Mouse (Mus musculus) liver, embryonic 13.5 days (tissue): ENCODE measurements around the gene Acbd4. TPM values are rescaled to one million over a fixed set of nuclear protein-coding genes. Genes with fewer than 3 reads are reported as not detected.

Source experiments
- ATAC-seq: fragments of 200-750 bp; cut with Nextera tagmentation; 2 replicates; pipeline ENCODE4 v1.8.0; 2017; ENCODE audit warnings: low read depth, mild to moderate bottlenecking, moderate number of reproducible peaks, moderate library complexity
- DNase-seq: peaks from one replicate; pipeline ENCODE4 v3.0.0; 2022
- H3K27ac ChIP-seq: fragments of 300-500 bp; sonication (generic); 2 replicates; pipeline ENCODE4 v1.5.1; 2015; ENCODE audit warnings: moderate library complexity, mild to moderate bottlenecking, inconsistent platforms
- H3K27me3 ChIP-seq: fragments of 300-500 bp; sonication (generic); 2 replicates; pipeline ENCODE4 v1.6.1; 2015; ENCODE audit warnings: mild to moderate bottlenecking, inconsistent platforms
- H3K36me3 ChIP-seq: fragments of 300-500 bp; sonication (generic); 2 replicates; pipeline ENCODE4 v1.6.1; 2015; ENCODE audit warnings: mild to moderate bottlenecking, inconsistent platforms
- H3K4me1 ChIP-seq: fragments of 300-500 bp; sonication (generic); replicated peaks from 2 replicates; pipeline ENCODE4 v1.6.1; 2015; ENCODE audit warnings: inconsistent platforms
- H3K4me2 ChIP-seq: fragments of 300-500 bp; sonication (generic); 2 replicates; pipeline ENCODE4 v1.6.1; 2015; ENCODE audit warnings: inconsistent platforms, mild to moderate bottlenecking, moderate library complexity
- H3K4me3 ChIP-seq: fragments of 300-500 bp; sonication (generic); replicated peaks from 2 replicates; pipeline ENCODE4 v1.5.1; 2015; ENCODE audit warnings: mild to moderate bottlenecking, inconsistent platforms
- H3K9ac ChIP-seq: fragments of 300-500 bp; sonication (generic); 2 replicates; pipeline ENCODE4 v1.6.1; 2015; ENCODE audit warnings: mild to moderate bottlenecking, inconsistent platforms
- H3K9me3 ChIP-seq: fragments of 300-500 bp; sonication (generic); replicated peaks from 2 replicates; pipeline ENCODE4 v1.6.1; 2016; ENCODE audit warnings: inconsistent platforms
- WGBS: fragments of 180-500 bp; shearing (Covaris S2); methylation state at CpG from one replicate; pipeline ENCODE4 v1.1.7; 2015; ENCODE audit not compliant: insufficient replicate concordance; 5-methylcytosine and 5-hydroxymethylcytosine counted together
- polyA plus RNA-seq: library from polyadenylated mRNA; unstranded; fragments of >200 nt; fragmentation: Nextera tagmentation; extraction: Ambion mirVana; gene quantifications from 2 replicates; pipeline ENCODE4 v1.2.1, GENCODE M21; 2015

Gene Acbd4
- polyA plus RNA-seq, 1 experiment from 2014 or later, result 62.2 TPM

GRCm38 (mm10) chr11:103093862-103094833 is 7.3 kb upstream of the Acbd4 start:
- Histone ChIP-seq H3K9ac (no peak overlapping the region), H3K4me3 (no peak overlapping the region), H3K9me3 (no peaks in the 10 kb centered on the region), H3K27ac (no peak overlapping the region), H3K36me3 (no peaks in the 10 kb centered on the region), H3K4me1 (peaks cover 10% of the 10 kb centered on the region), H3K27me3 (peaks cover 19% of the 10 kb centered on the region), H3K4me2 (no peak overlapping the region)
- no peak for DNase-seq
- 53% methylated on average over 20 of the region's 20 CpGs for WGBS
- no peak for ATAC-seq

- Histone ChIP-seq H3K36me3 (no peaks in the 10 kb centered on the region), H3K9ac (no peak overlapping the region), H3K27ac (no peak overlapping the region), H3K4me1 (peaks cover 10% of the 10 kb centered on the region), H3K4me3 (no peak overlapping the region), H3K9me3 (no peaks in the 10 kb centered on the region), H3K4me2 (no peak overlapping the region), H3K27me3 (peaks cover 29% of the 10 kb centered on the region)
- 72% methylated on average over 9 of the region's 9 CpGs for WGBS
- DNase-seq, result no peak
- ATAC-seq, result no peak
Observed at GRCm38 (mm10) chr11:103095107-103095670, 6.3 kb upstream of the Acbd4 start.

DNA sequence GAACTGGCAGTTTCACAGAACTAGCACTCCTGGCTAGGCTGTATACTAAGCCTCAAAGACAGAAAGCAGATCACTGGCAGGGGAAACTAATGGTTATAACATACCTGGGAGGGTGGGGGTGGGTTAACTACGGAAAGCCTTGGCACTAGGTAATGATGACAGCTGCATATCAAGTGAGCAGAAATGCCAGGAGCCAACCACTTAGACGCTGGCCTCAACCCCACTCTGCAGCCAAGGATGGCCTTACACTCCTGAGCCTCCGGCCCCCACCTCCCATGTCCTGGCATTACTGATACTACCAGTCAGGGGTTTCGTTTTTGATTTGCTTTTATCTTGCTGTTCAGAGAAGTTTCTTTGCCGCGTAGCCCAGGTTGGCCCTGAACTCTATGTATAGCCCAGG is 5.7 kb upstream of the Acbd4 start:
- Histone ChIP-seq H3K4me2 (no peak overlapping the region), H3K9me3 (no peaks in the 10 kb centered on the region), H3K4me3 (no peak overlapping the region), H3K36me3 (no peaks in the 10 kb centered on the region), H3K4me1 (peaks cover 10% of the 10 kb centered on the region), H3K27ac (no peak overlapping the region), H3K27me3 (peaks cover 35% of the 10 kb centered on the region), H3K9ac (no peak overlapping the region)
- no peak for DNase-seq
- 77% methylated on average over 6 of the region's 6 CpGs for WGBS
- ATAC-seq, result no peak

GRCm38 (mm10) chr11:103096979-103097894 is 4.2 kb upstream of the Acbd4 start:
- no peak overlapping the region for H3K27ac ChIP-seq
- H3K9ac ChIP-seq, result no peak overlapping the region
- H3K9me3 ChIP-seq, result no peaks in the 10 kb centered on the region
- peaks cover 24% of the 10 kb centered on the region for H3K4me1 ChIP-seq
- no peaks in the 10 kb centered on the region for H3K36me3 ChIP-seq
- H3K4me2 ChIP-seq, result no peak overlapping the region
- DNase-seq (no peak), ATAC-seq (no peak)
- H3K27me3 ChIP-seq, result peaks cover 49% of the 10 kb centered on the region
- H3K4me3 ChIP-seq, result no peak overlapping the region
- 34% methylated on average over 22 of the region's 22 CpGs for WGBS

- Histone ChIP-seq H3K9ac (no peak overlapping the region), H3K4me3 (no peak overlapping the region), H3K9me3 (no peaks in the 10 kb centered on the region), H3K4me1 (peaks cover 34% of the 10 kb centered on the region), H3K4me2 (no peak overlapping the region), H3K27me3 (peaks cover 51% of the 10 kb centered on the region), H3K27ac (no peak overlapping the region), H3K36me3 (no peaks in the 10 kb centered on the region)
- WGBS, result 79% methylated on average over 11 of the region's 11 CpGs
- ATAC-seq (no peak), DNase-seq (no peak)
Observed at GRCm38 (mm10) chr11:103098531-103099190, 2.8 kb upstream of the Acbd4 start.

GRCm38 (mm10) chr11:103099352-103099940 is 2.0 kb upstream of the Acbd4 start:
- 61% methylated on average over 12 of the region's 12 CpGs for WGBS
- H3K27me3 ChIP-seq, result peaks cover 51% of the 10 kb centered on the region
- H3K9me3 ChIP-seq, result no peaks in the 10 kb centered on the region
- no peak overlapping the region for H3K9ac ChIP-seq
- no peak overlapping the region for H3K4me2 ChIP-seq
- H3K4me1 ChIP-seq, result peaks cover 36% of the 10 kb centered on the region
- no peak for ATAC-seq
- H3K27ac ChIP-seq, result no peak overlapping the region
- H3K4me3 ChIP-seq, result no peak overlapping the region
- H3K36me3 ChIP-seq, result no peaks in the 10 kb centered on the region
- no peak for DNase-seq

GRCm38 (mm10) chr11:103100361-103100760 is 1.1 kb upstream of the Acbd4 start:
- Histone ChIP-seq H3K4me3 (no peak overlapping the region), H3K9ac (no peak overlapping the region), H3K27me3 (peaks cover 51% of the 10 kb centered on the region), H3K4me2 (no peak overlapping the region), H3K9me3 (no peaks in the 10 kb centered on the region), H3K36me3 (peaks cover 6% of the 10 kb centered on the region), H3K4me1 (peaks cover 45% of the 10 kb centered on the region), H3K27ac (no peak overlapping the region)
- ATAC-seq (no peak), DNase-seq (no peak)
- 53% methylated on average over 8 of the region's 8 CpGs for WGBS

DNA sequence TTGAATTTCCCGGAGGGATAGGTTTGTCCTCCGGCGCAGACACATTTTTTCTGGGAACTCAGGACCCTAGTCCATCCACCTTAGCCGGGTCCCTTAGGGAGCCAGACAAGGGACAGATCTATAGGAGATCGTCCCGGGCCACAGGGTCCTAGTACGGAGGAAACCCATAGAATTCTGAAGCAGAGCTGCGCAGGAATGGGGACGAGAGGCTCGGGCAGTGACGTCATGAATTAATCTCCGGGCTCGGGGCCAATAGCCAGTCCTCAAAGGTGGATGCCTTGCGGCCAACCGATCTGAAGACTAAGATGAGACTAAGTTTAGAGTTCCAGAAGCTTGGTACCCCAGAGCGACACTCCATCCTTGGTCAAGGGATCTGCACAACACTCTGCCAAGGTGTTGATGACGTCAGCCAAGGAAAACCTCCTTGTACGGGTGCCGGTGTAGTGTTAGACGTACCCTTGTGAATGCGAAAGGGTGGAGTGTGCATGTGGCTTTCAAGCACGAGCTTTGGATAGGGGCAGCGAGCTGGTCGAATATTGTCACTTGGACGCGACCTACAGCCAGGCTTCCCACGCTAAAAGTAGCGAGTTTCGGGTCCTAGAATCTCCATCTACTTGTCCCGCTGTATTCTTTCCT is 502 bp downstream of the Acbd4 start:
- Histone ChIP-seq H3K36me3 (peaks cover 19% of the 10 kb centered on the region), H3K27me3 (peaks cover 50% of the 10 kb centered on the region), H3K4me2 (peak overlapping the region; percentile 89), H3K4me1 (peaks cover 61% of the 10 kb centered on the region), H3K4me3 (peak overlapping the region; percentile 78), H3K9me3 (no peaks in the 10 kb centered on the region), H3K27ac (peak overlapping the region; percentile 68), H3K9ac (peak overlapping the region; percentile 68)
- 2% methylated on average over 30 of the region's 30 CpGs for WGBS
- ATAC-seq (no peak), DNase-seq (peak; percentile 58)

DNA sequence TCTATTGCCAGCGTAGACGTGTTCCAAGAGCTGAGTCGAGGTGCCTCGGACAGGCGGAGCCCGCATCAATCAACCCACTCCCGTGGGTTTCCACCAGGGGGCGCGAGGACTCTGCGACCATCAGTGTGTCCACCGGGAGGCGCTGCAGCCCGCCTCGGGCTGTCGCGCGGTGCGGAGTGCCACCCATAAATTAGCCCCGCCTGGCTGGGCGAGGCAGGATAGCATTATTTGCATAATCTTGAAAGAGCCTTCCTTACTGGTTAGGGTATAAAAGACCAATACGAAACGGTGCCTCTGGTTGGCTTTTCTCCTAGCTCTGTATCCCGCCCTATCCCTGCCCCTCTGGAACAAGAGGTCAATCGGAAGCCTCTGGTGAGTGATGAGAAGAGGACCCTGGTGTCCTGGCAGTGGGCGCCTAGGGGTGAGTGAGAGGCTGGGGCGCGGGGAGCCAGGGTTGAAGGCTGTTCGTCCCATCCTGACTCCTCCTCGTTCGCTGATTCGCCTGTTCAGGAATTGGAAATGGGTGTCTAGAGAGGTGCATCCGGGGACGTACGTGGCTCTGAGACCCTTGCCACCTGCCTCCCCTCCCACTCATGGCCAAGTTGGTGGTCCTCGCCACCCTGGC is 1.4 kb downstream of the Acbd4 start:
- H3K4me3 ChIP-seq, result peak overlapping the region; percentile 78
- H3K9me3 ChIP-seq, result no peaks in the 10 kb centered on the region
- H3K9ac ChIP-seq, result peak overlapping the region; percentile 91
- H3K36me3 ChIP-seq, result peaks cover 27% of the 10 kb centered on the region
- H3K4me2 ChIP-seq, result peak overlapping the region; percentile 93
- ATAC-seq, result peak; percentile 88
- whole genome bisulfite sequencing, result under 1% methylated on average over 35 of the region's 35 CpGs
- peak; percentile 97 for DNase-seq
- H3K4me1 ChIP-seq, result peaks cover 62% of the 10 kb centered on the region
- peak overlapping the region; percentile 97 for H3K27ac ChIP-seq
- peaks cover 43% of the 10 kb centered on the region for H3K27me3 ChIP-seq

DNA sequence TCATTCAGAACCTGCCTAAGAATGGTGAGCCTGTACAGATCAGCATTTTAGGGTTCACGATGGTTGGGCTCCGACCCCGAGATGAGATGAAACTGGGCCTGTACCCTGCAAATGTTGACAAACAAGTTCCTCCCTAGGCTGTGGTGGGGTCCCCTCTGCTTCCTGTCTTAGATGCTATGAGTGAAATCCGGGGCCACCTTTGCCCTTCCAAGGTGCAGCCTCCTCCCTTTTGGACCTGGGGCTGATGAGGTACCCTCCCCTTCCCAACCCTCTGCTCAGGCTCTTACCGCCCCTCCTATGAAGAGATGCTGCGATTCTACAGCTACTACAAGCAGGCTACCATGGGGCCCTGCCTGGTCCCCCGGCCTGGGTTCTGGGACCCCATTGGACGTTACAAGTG is 2.1 kb downstream of the Acbd4 start:
- ATAC-seq, result no peak
- Histone ChIP-seq H3K4me2 (peak overlapping the region; percentile 93), H3K4me3 (peak overlapping the region; percentile 78), H3K27me3 (peaks cover 38% of the 10 kb centered on the region), H3K9ac (peak overlapping the region; percentile 91), H3K9me3 (no peaks in the 10 kb centered on the region), H3K27ac (peak overlapping the region; percentile 97), H3K4me1 (peaks cover 62% of the 10 kb centered on the region), H3K36me3 (peaks cover 33% of the 10 kb centered on the region)
- DNase-seq, result no peak
- WGBS, result 41% methylated on average over 8 of the region's 8 CpGs
